ENCODE assay signal across 8 mouse cellular contexts in genomic region chr4:148627246-148627645, GRCm38 (mm10). TPM values are rescaled to one million over a fixed set of nuclear protein-coding genes. Genes with fewer than 3 reads are reported as not detected.
DNase-seq lines count a peak whose midpoint lies in the region; ATAC-seq and TF ChIP-seq lines count a peak whose summit lies in the region.
"Had no signal": no experiment of that assay in that cellular context is flagged by ENCODE, and none has a peak within 500 bp of the region (broad histone marks: within the 10 kb centered on the region; RNA-seq: fewer than 3 reads in every experiment).

No protein-coding gene starts in this region.

- peaks cover 30% of the 10 kb centered on the region for H3K4me1 ChIP-seq in lung, embryonic 15.5 days
- no peaks in the 10 kb centered on the region; the same call in 1 of the 2 replicates for H3K4me1 ChIP-seq in forebrain, embryonic 11.5 days (replicated peaks; ENCODE audit: control insufficient read depth, insufficient read depth, low read length)
- H3K4me1 ChIP-seq in limb, embryonic 14.5 days (ENCODE audit: control insufficient read depth, insufficient read depth, low read length), result peaks cover 13% of the 10 kb centered on the region
- peaks cover 15% of the 10 kb centered on the region; the same call in 1 of the 2 replicates for H3K4me1 ChIP-seq in stomach, embryonic 14.5 days (ENCODE audit: control insufficient read depth, insufficient read depth, low read length)

- peak overlapping the region; percentile 77 for H3K4me3 ChIP-seq in lung, embryonic 15.5 days
- H3K4me3 ChIP-seq in forebrain, embryonic 11.5 days (ENCODE audit: low read depth, low read length), result 0 out of 2 replicates have a peak overlapping the region, but pooled peaks have one; percentile 97
- H3K4me3 ChIP-seq in limb, embryonic 14.5 days (replicated peaks; ENCODE audit: low read length), result peak overlapping the region; percentile 100
- H3K4me3 ChIP-seq in stomach, embryonic 14.5 days (ENCODE audit: low read depth, low read length), result peak overlapping the region; percentile 100

- H3K27ac ChIP-seq in lung, embryonic 15.5 days, result no peak overlapping the region
- H3K27ac ChIP-seq in forebrain, embryonic 11.5 days (ENCODE audit: low read depth, low read length), result no peak overlapping the region
- no peak overlapping the region for H3K27ac ChIP-seq in limb, embryonic 14.5 days (replicated peaks; ENCODE audit: low read depth, low read length)
- H3K27ac ChIP-seq in stomach, embryonic 14.5 days (ENCODE audit: low read length), result no peak overlapping the region

- no peaks in the 10 kb centered on the region for H3K27me3 ChIP-seq in lung, embryonic 15.5 days
- no peaks in the 10 kb centered on the region for H3K27me3 ChIP-seq in forebrain, embryonic 11.5 days (ENCODE audit: control insufficient read depth, insufficient read depth, low read length)
- no peaks in the 10 kb centered on the region for H3K27me3 ChIP-seq in limb, embryonic 14.5 days (ENCODE audit: control insufficient read depth, insufficient read depth, low read length)
- no peaks in the 10 kb centered on the region for H3K27me3 ChIP-seq in stomach, embryonic 14.5 days (ENCODE audit: control insufficient read depth, insufficient read depth, low read length)

- ATAC-seq in lung, embryonic 15.5 days (ENCODE audit: borderline replicate concordance, extremely low read depth, low FRiP score, low TSS enrichment), result peak; percentile 8; the same call in 1 of the 2 replicates
- ATAC-seq in forebrain, embryonic 11.5 days (replicated peaks; ENCODE audit: low FRiP score), result peak; percentile 35
- no peak; the same call in 1 of the 2 replicates for ATAC-seq in limb, embryonic 14.5 days (ENCODE audit: low FRiP score, low read depth)
- no peak; the same call in 1 of the 2 replicates for ATAC-seq in stomach, embryonic 14.5 days (ENCODE audit: insufficient number of reproducible peaks, insufficient read depth, low FRiP score, low read depth)

- DNase-seq in lung, postnatal 36 days, result no peak
- DNase-seq in forebrain, embryonic 11.5 days (ENCODE audit: low spot score), result no peak
- no peak for DNase-seq in limb, embryonic 14.5 days (ENCODE audit: low spot score)
- no peak for DNase-seq in cerebellum, postnatal 4 days (ENCODE audit: low spot score in 2 of 2)
- no peak for DNase-seq in left cerebral cortex, adult 8-10 months (ENCODE audit: low spot score in 2 of 2)

- no peaks in the 10 kb centered on the region for H3K9me3 ChIP-seq in lung, embryonic 15.5 days
- H3K9me3 ChIP-seq in forebrain, embryonic 11.5 days (ENCODE audit: control insufficient read depth, low read length), result no peaks in the 10 kb centered on the region
- no peaks in the 10 kb centered on the region for H3K9me3 ChIP-seq in limb, embryonic 14.5 days (ENCODE audit: control insufficient read depth, low read length)
- no peaks in the 10 kb centered on the region for H3K9me3 ChIP-seq in stomach, embryonic 14.5 days (ENCODE audit: control insufficient read depth, low read depth, low read length)

- peak overlapping the region; percentile 11; the same call in 1 of the 2 replicates for H3K9ac ChIP-seq in lung, embryonic 15.5 days
- peak overlapping the region; percentile 30; the same call in 1 of the 2 replicates for H3K9ac ChIP-seq in forebrain, embryonic 11.5 days (ENCODE audit: low read length)
- H3K9ac ChIP-seq in limb, embryonic 14.5 days (ENCODE audit: low read depth, low read length, severe bottlenecking), result no peak overlapping the region
- H3K9ac ChIP-seq in stomach, embryonic 14.5 days (replicated peaks; ENCODE audit: low read depth, low read length), result 0 out of 2 replicates have a peak overlapping the region, but pooled peaks have one; percentile 99

- peak overlapping the region; percentile 80 for H3K4me2 ChIP-seq in lung, embryonic 15.5 days
- peak overlapping the region; percentile 35 for H3K4me2 ChIP-seq in forebrain, embryonic 11.5 days (ENCODE audit: low read depth, low read length, severe bottlenecking)
- H3K4me2 ChIP-seq in limb, embryonic 14.5 days (replicated peaks; ENCODE audit: low read depth, low read length, severe bottlenecking), result peak overlapping the region; percentile 88
- H3K4me2 ChIP-seq in stomach, embryonic 14.5 days (replicated peaks; ENCODE audit: low read depth, low read length), result peak overlapping the region; percentile 42

- WGBS in lung, embryonic 15.5 days, result 58% methylated on average over 3 of the region's 3 CpGs
- 60% methylated on average over 3 of the region's 3 CpGs for WGBS in forebrain, embryonic 11.5 days
- 60% methylated on average over 3 of the region's 3 CpGs for WGBS in limb, embryonic 14.5 days
- 55% methylated on average over 3 of the region's 3 CpGs for WGBS in stomach, embryonic 14.5 days

- H3K36me3 ChIP-seq in lung, embryonic 15.5 days, result peaks cover 29% of the 10 kb centered on the region
- H3K36me3 ChIP-seq in forebrain, embryonic 11.5 days (ENCODE audit: control insufficient read depth, insufficient read depth, low read length), result peaks cover 13% of the 10 kb centered on the region
- peaks cover 30% of the 10 kb centered on the region for H3K36me3 ChIP-seq in limb, embryonic 14.5 days (ENCODE audit: control insufficient read depth, insufficient read depth, low read length)
- peaks cover 26% of the 10 kb centered on the region for H3K36me3 ChIP-seq in stomach, embryonic 14.5 days (ENCODE audit: control insufficient read depth, insufficient read depth, low read length)

- no peak for TF ChIP-seq POLR2A in limb, embryonic 14.5 days (IDR thresholded peaks at IDR 0.05; ENCODE audit: borderline replicate concordance, extremely low read depth, insufficient read depth, insufficient read length)

RNA-seq across cellular contexts. Expression of gene Tardbp, which starts 0.4 kb away (rescaled TPM):
- 386 and 392 TPM in 2 replicates for polyA plus RNA-seq in lung, embryonic 15.5 days (2015; fragmentation: Nextera tagmentation; extraction: Ambion mirVana)
- polyA plus RNA-seq in forebrain, embryonic 11.5 days (2014; fragmentation: Nextera tagmentation; extraction: Ambion mirVana), result 225 and 238 TPM in 2 replicates
- 674 and 680 TPM in 2 replicates for polyA plus RNA-seq in limb, embryonic 14.5 days (2012; rRNA removed)
- polyA plus RNA-seq in limb, embryonic 14.5 days (2014; fragmentation: Nextera tagmentation; extraction: Ambion mirVana), result 148 and 170 TPM in 2 replicates
- polyA plus RNA-seq in stomach, embryonic 14.5 days (2014; fragmentation: Nextera tagmentation; extraction: Ambion mirVana), result 154 and 159 TPM in 2 replicates
- 100 to 1,000 TPM; 182 to 208 (median 193) TPM for total RNA-seq in left cerebral cortex, adult 8-10 months (2022)

RNA-seq across cellular contexts. Expression of gene Gm572, which starts 15.9 kb away (rescaled TPM):
- polyA plus RNA-seq in lung, embryonic 15.5 days (2015; fragmentation: Nextera tagmentation; extraction: Ambion mirVana), result not detected in 2 replicates
- polyA plus RNA-seq in forebrain, embryonic 11.5 days (2014; fragmentation: Nextera tagmentation; extraction: Ambion mirVana), result not detected in 2 replicates
- 0.11 and 0.24 TPM in 2 replicates for polyA plus RNA-seq in limb, embryonic 14.5 days (2012; rRNA removed)
- polyA plus RNA-seq in limb, embryonic 14.5 days (2014; fragmentation: Nextera tagmentation; extraction: Ambion mirVana), result not detected in 2 replicates
- not detected in 2 replicates for polyA plus RNA-seq in stomach, embryonic 14.5 days (2014; fragmentation: Nextera tagmentation; extraction: Ambion mirVana)
- total RNA-seq in left cerebral cortex, adult 8-10 months (2022), result under 1 TPM in 2 of 4 experiments, not detected in 2; 0.23 to 0.44 TPM
- polyA plus RNA-seq: activated CD4-positive, CD25-positive, alpha-beta regulatory T cell, adult 4 months had no signal

RNA-seq across cellular contexts. Expression of gene Masp2, which starts 24.9 kb away (rescaled TPM):
- 0.21 and 0.65 TPM in 2 replicates for polyA plus RNA-seq in lung, embryonic 15.5 days (2015; fragmentation: Nextera tagmentation; extraction: Ambion mirVana)
- polyA plus RNA-seq in forebrain, embryonic 11.5 days (2014; fragmentation: Nextera tagmentation; extraction: Ambion mirVana), result 0.36 TPM in 1 of 2 replicates, not detected in the other
- polyA plus RNA-seq in limb, embryonic 14.5 days (2012; rRNA removed), result 1.5 and 2.0 TPM in 2 replicates
- polyA plus RNA-seq in limb, embryonic 14.5 days (2014; fragmentation: Nextera tagmentation; extraction: Ambion mirVana), result 0.68 TPM in 1 of 2 replicates, not detected in the other
- 0.67 TPM in 1 of 2 replicates, not detected in the other for polyA plus RNA-seq in stomach, embryonic 14.5 days (2014; fragmentation: Nextera tagmentation; extraction: Ambion mirVana)
- 1 to 10 TPM; 1.9 to 4.2 (median 2.7) TPM for total RNA-seq in left cerebral cortex, adult 8-10 months (2022)
- polyA plus RNA-seq: activated CD4-positive, CD25-positive, alpha-beta regulatory T cell, adult 4 months had no signal

RNA-seq across cellular contexts. Expression of gene Srm, which starts 35.9 kb away (rescaled TPM):
- polyA plus RNA-seq in lung, embryonic 15.5 days (2015; fragmentation: Nextera tagmentation; extraction: Ambion mirVana), result 183 and 192 TPM in 2 replicates
- 206 and 222 TPM in 2 replicates for polyA plus RNA-seq in forebrain, embryonic 11.5 days (2014; fragmentation: Nextera tagmentation; extraction: Ambion mirVana)
- polyA plus RNA-seq in limb, embryonic 14.5 days (2012; rRNA removed), result 188 and 215 TPM in 2 replicates
- polyA plus RNA-seq in limb, embryonic 14.5 days (2014; fragmentation: Nextera tagmentation; extraction: Ambion mirVana), result 273 and 284 TPM in 2 replicates
- 197 and 201 TPM in 2 replicates for polyA plus RNA-seq in stomach, embryonic 14.5 days (2014; fragmentation: Nextera tagmentation; extraction: Ambion mirVana)
- total RNA-seq in left cerebral cortex, adult 8-10 months (2022), result 10 to 100 TPM; 76.3 to 81.3 (median 77.7) TPM

Comparison
In these comparisons a context has a peak if more than half of its experiments do, and no peak if none do; other contexts are left out.
1. ATAC-seq: peak in lung, embryonic 15.5 days (single experiment) and forebrain, embryonic 11.5 days (single experiment); none in limb, embryonic 14.5 days (single experiment) and stomach, embryonic 14.5 days (single experiment).
2. H3K4me2 ChIP-seq: peak in every context shown above with its lines; median percentile 88 in limb, embryonic 14.5 days; 80 in lung, embryonic 15.5 days; 42 in stomach, embryonic 14.5 days; 35 in forebrain, embryonic 11.5 days.
3. Peak in every context shown above with its lines, with median percentiles within 50 percentile points of each other: H3K4me3 ChIP-seq.